Mouse (Mus musculus): ENCODE data around the gene Prkab2. TPM values are rescaled to one million over a fixed set of nuclear protein-coding genes. Genes with fewer than 3 reads are reported as not detected.

Gene Prkab2
- 5.0 and 6.2 TPM in 2 replicates for polyA plus RNA-seq (2014; fragmentation: Nextera tagmentation; extraction: Ambion mirVana)

GRCm38 (mm10) chr3:97657655-97658411 lies at the start of gene Prkab2:
Gene Prkab2, plus strand, starts transcription at chr3:97658193.
- peak within 1 kb of the TSS; percentile 33; the same call in 1 of the 2 replicates for H3K27ac ChIP-seq (ENCODE audit: low read depth, low read length)

GRCm38 (mm10) chr3:97609201-97609844 lies 48.7 kb upstream of the Prkab2 start:
- Histone ChIP-seq H3K9ac (ENCODE audit: low read depth, low read length) (peak overlapping the region; percentile 66), H3K4me3 (ENCODE audit: low read depth, low read length) (peak overlapping the region; percentile 55), H3K27ac (ENCODE audit: low read depth, low read length) (no peak overlapping the region), H3K27me3 (ENCODE audit: control insufficient read depth, insufficient read depth, low read length) (no peaks in the 10 kb centered on the region), H3K36me3 (ENCODE audit: control insufficient read depth, insufficient read depth, low read length) (no peaks in the 10 kb centered on the region), H3K4me1 (replicated peaks; ENCODE audit: control insufficient read depth, insufficient read depth, low read length) (no peaks in the 10 kb centered on the region), H3K4me2 (replicated peaks; ENCODE audit: low read depth, low read length) (peak overlapping the region; percentile 43), H3K9me3 (ENCODE audit: control insufficient read depth, low read length) (no peaks in the 10 kb centered on the region)
- DNase-seq (ENCODE audit: low spot score) (peak; percentile 44), ATAC-seq (ENCODE audit: low FRiP score) (peak; percentile 25)
- 5% methylated on average over 20 of the region's 20 CpGs for WGBS

More at GRCm38 (mm10) chr3:97657655-97658411, at the start of gene Prkab2:
- DNase-seq (ENCODE audit: low spot score), result peak; percentile 99
- Histone ChIP-seq H3K4me3 (ENCODE audit: low read depth, low read length) (peak within 1 kb of the TSS; percentile 92), H3K4me1 (replicated peaks; ENCODE audit: control insufficient read depth, insufficient read depth, low read length) (0 out of 2 replicates have a peak, but pooled peaks cover 4% of the 10 kb centered on the region), H3K9me3 (ENCODE audit: control insufficient read depth, low read length) (no peaks in the 10 kb centered on the region), H3K36me3 (ENCODE audit: control insufficient read depth, insufficient read depth, low read length) (no peaks in the 10 kb centered on the region), H3K27me3 (ENCODE audit: control insufficient read depth, insufficient read depth, low read length) (no peaks in the 10 kb centered on the region), H3K9ac (ENCODE audit: low read depth, low read length) (peak within 1 kb of the TSS; percentile 75), H3K4me2 (replicated peaks; ENCODE audit: low read depth, low read length) (peak within 1 kb of the TSS; percentile 80)
- WGBS, result 2% methylated on average over 51 of the region's 51 CpGs
- peak; percentile 96 for ATAC-seq (ENCODE audit: low FRiP score)

- H3K4me3 ChIP-seq (ENCODE audit: low read depth, low read length), result peak within 1 kb of the TSS; percentile 55
- ATAC-seq (ENCODE audit: low FRiP score), result peak; percentile 91
- 1% methylated on average over 53 of the region's 56 CpGs for WGBS
- peak within 1 kb of the TSS; percentile 43 for H3K4me2 ChIP-seq (replicated peaks; ENCODE audit: low read depth, low read length)
- H3K27me3 ChIP-seq (ENCODE audit: control insufficient read depth, insufficient read depth, low read length), result no peaks in the 10 kb centered on the region
- H3K9me3 ChIP-seq (ENCODE audit: control insufficient read depth, low read length), result no peaks in the 10 kb centered on the region
- H3K4me1 ChIP-seq (replicated peaks; ENCODE audit: control insufficient read depth, insufficient read depth, low read length), result no peaks in the 10 kb centered on the region
- H3K27ac ChIP-seq (ENCODE audit: low read depth, low read length), result peak within 1 kb of the TSS; percentile 55
- no peaks in the 10 kb centered on the region for H3K36me3 ChIP-seq (ENCODE audit: control insufficient read depth, insufficient read depth, low read length)
- peak within 1 kb of the TSS; percentile 66 for H3K9ac ChIP-seq (ENCODE audit: low read depth, low read length)
- DNase-seq (ENCODE audit: low spot score), result peak; percentile 97
These were observed 48.1 kb upstream of the Prkab2 start, which contains the start of gene Chd1l for GRCm38 (mm10) chr3:97609845-97610410. Gene Chd1l, minus strand, starts transcription at chr3:97610203.

GRCm38 (mm10) chr3:97611021-97611420 lies 47.0 kb upstream of the Prkab2 start:
- DNase-seq (ENCODE audit: low spot score) (no peak), ATAC-seq (ENCODE audit: low FRiP score) (no peak)
- H3K36me3 ChIP-seq (ENCODE audit: control insufficient read depth, insufficient read depth, low read length), result no peaks in the 10 kb centered on the region
- WGBS, result 86% methylated on average over 6 of the region's 6 CpGs
- H3K4me3 ChIP-seq (ENCODE audit: low read depth, low read length), result no peak overlapping the region
- no peaks in the 10 kb centered on the region for H3K9me3 ChIP-seq (ENCODE audit: control insufficient read depth, low read length)
- no peak overlapping the region for H3K4me2 ChIP-seq (replicated peaks; ENCODE audit: low read depth, low read length)
- no peaks in the 10 kb centered on the region for H3K4me1 ChIP-seq (replicated peaks; ENCODE audit: control insufficient read depth, insufficient read depth, low read length)
- no peaks in the 10 kb centered on the region for H3K27me3 ChIP-seq (ENCODE audit: control insufficient read depth, insufficient read depth, low read length)
- H3K9ac ChIP-seq (ENCODE audit: low read depth, low read length), result no peak overlapping the region
- H3K27ac ChIP-seq (ENCODE audit: low read depth, low read length), result no peak overlapping the region

GRCm38 (mm10) chr3:97615154-97615553 lies 42.8 kb upstream of the Prkab2 start:
- Histone ChIP-seq H3K4me2 (replicated peaks; ENCODE audit: low read depth, low read length) (no peak overlapping the region), H3K27ac (ENCODE audit: low read depth, low read length) (no peak overlapping the region), H3K9ac (ENCODE audit: low read depth, low read length) (no peak overlapping the region), H3K36me3 (ENCODE audit: control insufficient read depth, insufficient read depth, low read length) (no peaks in the 10 kb centered on the region), H3K4me1 (replicated peaks; ENCODE audit: control insufficient read depth, insufficient read depth, low read length) (no peaks in the 10 kb centered on the region), H3K27me3 (ENCODE audit: control insufficient read depth, insufficient read depth, low read length) (no peaks in the 10 kb centered on the region), H3K9me3 (ENCODE audit: control insufficient read depth, low read length) (no peaks in the 10 kb centered on the region), H3K4me3 (ENCODE audit: low read depth, low read length) (no peak overlapping the region)
- DNase-seq (ENCODE audit: low spot score) (no peak), ATAC-seq (ENCODE audit: low FRiP score) (no peak)
- WGBS, result 57% methylated on average over 1 of the region's 1 CpGs

GRCm38 (mm10) chr3:97615933-97616332 lies 42.1 kb upstream of the Prkab2 start:
- no peaks in the 10 kb centered on the region for H3K9me3 ChIP-seq (ENCODE audit: control insufficient read depth, low read length)
- no peak overlapping the region for H3K9ac ChIP-seq (ENCODE audit: low read depth, low read length)
- H3K4me1 ChIP-seq (replicated peaks; ENCODE audit: control insufficient read depth, insufficient read depth, low read length), result no peaks in the 10 kb centered on the region
- no peak overlapping the region for H3K4me3 ChIP-seq (ENCODE audit: low read depth, low read length)
- WGBS, result 89% methylated on average over 4 of the region's 4 CpGs
- ATAC-seq (ENCODE audit: low FRiP score) (no peak), DNase-seq (ENCODE audit: low spot score) (no peak)
- no peaks in the 10 kb centered on the region for H3K36me3 ChIP-seq (ENCODE audit: control insufficient read depth, insufficient read depth, low read length)
- H3K27me3 ChIP-seq (ENCODE audit: control insufficient read depth, insufficient read depth, low read length), result no peaks in the 10 kb centered on the region
- H3K27ac ChIP-seq (ENCODE audit: low read depth, low read length), result no peak overlapping the region
- no peak overlapping the region for H3K4me2 ChIP-seq (replicated peaks; ENCODE audit: low read depth, low read length)

GRCm38 (mm10) chr3:97617091-97617825 lies 40.7 kb upstream of the Prkab2 start:
- WGBS, result 96% methylated on average over 18 of the region's 19 CpGs

GRCm38 (mm10) chr3:97617899-97618298 lies 40.1 kb upstream of the Prkab2 start:
- Histone ChIP-seq H3K4me2 (replicated peaks; ENCODE audit: low read depth, low read length) (no peak overlapping the region), H3K36me3 (ENCODE audit: control insufficient read depth, insufficient read depth, low read length) (no peaks in the 10 kb centered on the region), H3K4me1 (replicated peaks; ENCODE audit: control insufficient read depth, insufficient read depth, low read length) (no peaks in the 10 kb centered on the region), H3K27ac (ENCODE audit: low read depth, low read length) (no peak overlapping the region), H3K9ac (ENCODE audit: low read depth, low read length) (no peak overlapping the region), H3K4me3 (ENCODE audit: low read depth, low read length) (no peak overlapping the region), H3K9me3 (ENCODE audit: control insufficient read depth, low read length) (no peaks in the 10 kb centered on the region), H3K27me3 (ENCODE audit: control insufficient read depth, insufficient read depth, low read length) (no peaks in the 10 kb centered on the region)
- ATAC-seq (ENCODE audit: low FRiP score), result no peak
- DNase-seq (ENCODE audit: low spot score), result no peak
- WGBS, result 91% methylated on average over 8 of the region's 8 CpGs

More at GRCm38 (mm10) chr3:97617091-97617825, 40.7 kb upstream of the Prkab2 start:
- H3K27me3 ChIP-seq (ENCODE audit: control insufficient read depth, insufficient read depth, low read length), result no peaks in the 10 kb centered on the region
- no peaks in the 10 kb centered on the region for H3K4me1 ChIP-seq (replicated peaks; ENCODE audit: control insufficient read depth, insufficient read depth, low read length)
- H3K27ac ChIP-seq (ENCODE audit: low read depth, low read length), result no peak overlapping the region
- no peaks in the 10 kb centered on the region for H3K9me3 ChIP-seq (ENCODE audit: control insufficient read depth, low read length)
- no peaks in the 10 kb centered on the region for H3K36me3 ChIP-seq (ENCODE audit: control insufficient read depth, insufficient read depth, low read length)
- DNase-seq (ENCODE audit: low spot score) (no peak), ATAC-seq (ENCODE audit: low FRiP score) (no peak)
- no peak overlapping the region for H3K4me2 ChIP-seq (replicated peaks; ENCODE audit: low read depth, low read length)
- no peak overlapping the region for H3K4me3 ChIP-seq (ENCODE audit: low read depth, low read length)
- H3K9ac ChIP-seq (ENCODE audit: low read depth, low read length), result no peak overlapping the region
